ENCODE assay signal across 13 mouse cellular contexts in genomic region chr9:79751846-79752245, GRCm38 (mm10). TPM values are rescaled to one million over a fixed set of nuclear protein-coding genes. Genes with fewer than 3 reads are reported as not detected.
"Had no signal": no experiment of that assay in that cellular context is flagged by ENCODE, and none has a peak within 500 bp of the region (broad histone marks: within the 10 kb centered on the region; RNA-seq: fewer than 3 reads in every experiment).

No protein-coding gene starts in this region.

- DNase-seq: liver, postnatal 0 days; lung, adult 2 months; lung, postnatal 14 days; lung, postnatal 36 days; midbrain, embryonic 14.5 days; retina, postnatal 1 day; right cerebral cortex, postnatal 14 days; thymus, adult 2 months; thymus, postnatal 25 days; thymus, postnatal 4 days had no signal

- ATAC-seq: liver, postnatal 0 days; lung, postnatal 0 days; midbrain, embryonic 16.5 days had no signal

RNA-seq across cellular contexts. Expression of gene Col12a1, which starts 33.2 kb away (rescaled TPM):
- total RNA-seq: megakaryocyte progenitor cell, adult 5-6 weeks had no signal
